Mouse (Mus musculus) stomach, embryonic 16.5 days (tissue): ENCODE data around the gene Tctex1d4. TPM values are rescaled to one million over a fixed set of nuclear protein-coding genes. Genes with fewer than 3 reads are reported as not detected.

Experiments
- ATAC-seq: fragments of 200-750 bp; cut with Nextera tagmentation; 2 replicates; pipeline ENCODE4 v1.8.0; 2017; ENCODE audit warnings: moderate number of reproducible peaks, moderate TSS enrichment; ENCODE audit not compliant: insufficient read depth, low FRiP score
- H3K27ac ChIP-seq: fragments of 300-500 bp; sonication (generic); 2 replicates; pipeline ENCODE4 v1.5.1; 2014; ENCODE audit warnings: low read length
- H3K27me3 ChIP-seq: fragments of 300-500 bp; sonication (generic); 2 replicates; pipeline ENCODE4 v1.6.1; 2014; ENCODE audit warnings: low read length, control low read depth, mixed read lengths; ENCODE audit not compliant: control insufficient read depth, insufficient read depth
- H3K36me3 ChIP-seq: fragments of 300-500 bp; sonication (generic); 2 replicates; pipeline ENCODE4 v1.6.1; 2014; ENCODE audit warnings: low read length; ENCODE audit not compliant: control insufficient read depth, insufficient read depth
- H3K4me1 ChIP-seq: fragments of 300-500 bp; sonication (generic); 2 replicates; pipeline ENCODE4 v1.6.1; 2014; ENCODE audit warnings: low read length, control low read depth, mixed read lengths; ENCODE audit not compliant: control insufficient read depth, insufficient read depth
- H3K4me2 ChIP-seq: fragments of 300-500 bp; sonication (generic); 2 replicates; pipeline ENCODE4 v1.6.1; 2014; ENCODE audit warnings: low read depth, low read length, mixed read lengths
- H3K4me3 ChIP-seq: fragments of 300-500 bp; sonication (generic); replicated peaks from 2 replicates; pipeline ENCODE4 v1.5.1; 2014; ENCODE audit warnings: mild to moderate bottlenecking, low read length
- H3K9ac ChIP-seq: fragments of 300-500 bp; sonication (generic); 2 replicates; pipeline ENCODE4 v1.6.1; 2014; ENCODE audit warnings: low read length
- H3K9me3 ChIP-seq: fragments of 300-500 bp; sonication (generic); replicated peaks from 2 replicates; pipeline ENCODE4 v1.6.1; 2016; ENCODE audit warnings: low read length, control low read depth; ENCODE audit not compliant: control insufficient read depth
- WGBS: fragments of 180-500 bp; shearing (Covaris S2); extraction: QIAGEN DNeasy Blood & Tissue Kit; methylation state at CpG from one replicate; pipeline ENCODE4 v1.1.7; 2014; 5-methylcytosine and 5-hydroxymethylcytosine counted together
- polyA plus RNA-seq: library from polyadenylated mRNA; unstranded; fragments of >200 nt; fragmentation: Nextera tagmentation; extraction: Ambion mirVana; gene quantifications from 2 replicates; pipeline ENCODE4 v1.2.1, GENCODE M21; 2015

Gene Tctex1d4
- polyA plus RNA-seq, 1 experiment from 2014 or later = 0.22 TPM

- Histone ChIP-seq H3K27ac (no peak overlapping the region), H3K9ac (no peak overlapping the region), H3K9me3 (no peaks in the 10 kb centered on the region), H3K4me2 (no peak overlapping the region), H3K4me3 (no peak overlapping the region), H3K4me1 (peaks cover 8% of the 10 kb centered on the region; the same call in 1 of the 2 replicates), H3K36me3 (no peaks in the 10 kb centered on the region), H3K27me3 (no peaks in the 10 kb centered on the region)
- no peak for ATAC-seq
- WGBS = 79% methylated on average over 4 of the region's 4 CpGs
These were observed 26.6 kb upstream of the Tctex1d4 start for GRCm38 (mm10) chr4:117100036-117100435.

GRCm38 (mm10) chr4:117101218-117101617 lies 25.4 kb upstream of the Tctex1d4 start:
- Histone ChIP-seq H3K4me3 (no peak overlapping the region), H3K9ac (no peak overlapping the region), H3K27ac (no peak overlapping the region), H3K9me3 (no peaks in the 10 kb centered on the region), H3K4me2 (no peak overlapping the region), H3K27me3 (no peaks in the 10 kb centered on the region), H3K36me3 (no peaks in the 10 kb centered on the region), H3K4me1 (peaks cover 7% of the 10 kb centered on the region; the same call in 1 of the 2 replicates)
- ATAC-seq = no peak
- WGBS = 48% methylated on average over 7 of the region's 7 CpGs

GRCm38 (mm10) chr4:117104672-117105071 lies 21.9 kb upstream of the Tctex1d4 start:
- no peaks in the 10 kb centered on the region for H3K4me1 ChIP-seq
- H3K9me3 ChIP-seq = no peaks in the 10 kb centered on the region
- peaks cover 3% of the 10 kb centered on the region; the same call in 1 of the 2 replicates for H3K36me3 ChIP-seq
- no peak overlapping the region for H3K9ac ChIP-seq
- no peaks in the 10 kb centered on the region for H3K27me3 ChIP-seq
- no peak overlapping the region for H3K4me2 ChIP-seq
- 82% methylated on average over 10 of the region's 10 CpGs for WGBS
- no peak overlapping the region for H3K4me3 ChIP-seq
- ATAC-seq = no peak
- H3K27ac ChIP-seq = no peak overlapping the region

GRCm38 (mm10) chr4:117105127-117105526 lies 21.5 kb upstream of the Tctex1d4 start:
- Histone ChIP-seq H3K27me3 (no peaks in the 10 kb centered on the region), H3K36me3 (peaks cover 3% of the 10 kb centered on the region; the same call in 1 of the 2 replicates), H3K9me3 (no peaks in the 10 kb centered on the region), H3K4me2 (no peak overlapping the region), H3K27ac (no peak overlapping the region), H3K9ac (no peak overlapping the region), H3K4me1 (no peaks in the 10 kb centered on the region), H3K4me3 (no peak overlapping the region)
- no peak for ATAC-seq
- 63% methylated on average over 10 of the region's 10 CpGs for WGBS

- Histone ChIP-seq H3K27ac (no peak overlapping the region), H3K36me3 (peaks cover 3% of the 10 kb centered on the region; the same call in 1 of the 2 replicates), H3K9ac (no peak overlapping the region), H3K4me1 (no peaks in the 10 kb centered on the region), H3K4me2 (no peak overlapping the region), H3K27me3 (no peaks in the 10 kb centered on the region), H3K9me3 (no peaks in the 10 kb centered on the region), H3K4me3 (no peak overlapping the region)
- WGBS = 91% methylated on average over 18 of the region's 18 CpGs
- no peak for ATAC-seq
These were observed 18.6 kb upstream of the Tctex1d4 start for GRCm38 (mm10) chr4:117107813-117108523.

- Histone ChIP-seq H3K9ac (no peak overlapping the region), H3K36me3 (peaks cover 3% of the 10 kb centered on the region; the same call in 1 of the 2 replicates), H3K4me3 (no peak overlapping the region), H3K27me3 (no peaks in the 10 kb centered on the region), H3K4me2 (no peak overlapping the region), H3K9me3 (no peaks in the 10 kb centered on the region), H3K27ac (no peak overlapping the region), H3K4me1 (no peaks in the 10 kb centered on the region)
- no peak for ATAC-seq
- 93% methylated on average over 6 of the region's 6 CpGs for WGBS
These were observed 18.1 kb upstream of the Tctex1d4 start for GRCm38 (mm10) chr4:117108524-117108849.

- Histone ChIP-seq H3K9me3 (no peaks in the 10 kb centered on the region), H3K4me3 (no peak overlapping the region), H3K36me3 (peaks cover 3% of the 10 kb centered on the region; the same call in 1 of the 2 replicates), H3K9ac (no peak overlapping the region), H3K27me3 (no peaks in the 10 kb centered on the region), H3K4me1 (no peaks in the 10 kb centered on the region), H3K4me2 (no peak overlapping the region), H3K27ac (no peak overlapping the region)
- ATAC-seq = no peak
- WGBS = 94% methylated on average over 25 of the region's 25 CpGs
These were observed 17.3 kb upstream of the Tctex1d4 start for GRCm38 (mm10) chr4:117109330-117109729.

- H3K4me1 ChIP-seq = no peaks in the 10 kb centered on the region
- no peaks in the 10 kb centered on the region for H3K27me3 ChIP-seq
- H3K36me3 ChIP-seq = peaks cover 3% of the 10 kb centered on the region; the same call in 1 of the 2 replicates
- 91% methylated on average over 13 of the region's 13 CpGs for WGBS
- no peak overlapping the region for H3K9ac ChIP-seq
- no peak overlapping the region for H3K4me2 ChIP-seq
- no peak for ATAC-seq
- H3K27ac ChIP-seq = no peak overlapping the region
- no peaks in the 10 kb centered on the region for H3K9me3 ChIP-seq
- H3K4me3 ChIP-seq = no peak overlapping the region
These were observed 16.3 kb upstream of the Tctex1d4 start for GRCm38 (mm10) chr4:117110249-117110648.

GRCm38 (mm10) chr4:117110985-117111384 lies 15.6 kb upstream of the Tctex1d4 start:
- Histone ChIP-seq H3K4me1 (no peaks in the 10 kb centered on the region), H3K4me2 (no peak overlapping the region), H3K36me3 (peaks cover 3% of the 10 kb centered on the region; the same call in 1 of the 2 replicates), H3K27me3 (no peaks in the 10 kb centered on the region), H3K9me3 (no peaks in the 10 kb centered on the region), H3K9ac (no peak overlapping the region), H3K4me3 (no peak overlapping the region), H3K27ac (no peak overlapping the region)
- 92% methylated on average over 11 of the region's 11 CpGs for WGBS
- no peak for ATAC-seq
